Mouse (Mus musculus) liver, embryonic 11.5 days (tissue): ENCODE measurements around the gene Aip. TPM values are rescaled to one million over a fixed set of nuclear protein-coding genes. Genes with fewer than 3 reads are reported as not detected.

ENCODE experiments used
- ATAC-seq: fragments of 200-750 bp; cut with Nextera tagmentation; replicated peaks from 2 replicates; pipeline ENCODE4 v1.8.0; 2017; ENCODE audit warnings: moderate number of reproducible peaks, mild to moderate bottlenecking, moderate TSS enrichment, moderate library complexity; ENCODE audit not compliant: low FRiP score
- DNase-seq: peaks from one replicate; pipeline ENCODE4 v3.0.0-alpha.2; 2017; ENCODE audit warnings: low spot score
- H3K27ac ChIP-seq: fragments of 300-500 bp; sonication (generic); 2 replicates; pipeline ENCODE4 v1.5.1; 2014; ENCODE audit warnings: mild to moderate bottlenecking, low read depth, low read length, control low read depth
- H3K27me3 ChIP-seq: fragments of 300-500 bp; sonication (generic); replicated peaks from 2 replicates; pipeline ENCODE4 v1.6.1; 2014; ENCODE audit warnings: low read length, mixed read lengths; ENCODE audit not compliant: control insufficient read depth, insufficient read depth
- H3K36me3 ChIP-seq: fragments of 300-500 bp; sonication (generic); 2 replicates; pipeline ENCODE4 v1.6.1; 2014; ENCODE audit warnings: mild to moderate bottlenecking, low read length, moderate library complexity, mixed read lengths; ENCODE audit not compliant: control insufficient read depth, insufficient read depth
- H3K4me1 ChIP-seq: fragments of 300-500 bp; sonication (generic); replicated peaks from 2 replicates; pipeline ENCODE4 v1.6.1; 2014; ENCODE audit warnings: low read length, mixed read lengths; ENCODE audit not compliant: control insufficient read depth, insufficient read depth
- H3K4me2 ChIP-seq: fragments of 300-500 bp; sonication (generic); 2 replicates; pipeline ENCODE4 v1.6.1; 2014; ENCODE audit warnings: mild to moderate bottlenecking, control low read depth, moderate library complexity
- H3K4me3 ChIP-seq: fragments of 300-500 bp; sonication (generic); 2 replicates; pipeline ENCODE4 v1.5.1; 2014; ENCODE audit warnings: low read depth, low read length, control low read depth
- H3K9ac ChIP-seq: fragments of 300-500 bp; sonication (generic); 2 replicates; pipeline ENCODE4 v1.6.1; 2014; ENCODE audit warnings: low read depth, low read length, control low read depth
- H3K9me3 ChIP-seq: fragments of 300-500 bp; sonication (generic); 2 replicates; pipeline ENCODE4 v1.6.1; 2016; ENCODE audit warnings: low read length, inconsistent platforms, mixed read lengths; ENCODE audit not compliant: control insufficient read depth
- WGBS: fragments of 180-500 bp; shearing (Covaris S2); extraction: QIAGEN DNeasy Blood & Tissue Kit; methylation state at CpG from one replicate; pipeline ENCODE4 v1.1.7; 2014; 5-methylcytosine and 5-hydroxymethylcytosine counted together
- polyA plus RNA-seq: library from polyadenylated mRNA; unstranded; fragments of >200 nt; fragmentation: Nextera tagmentation; extraction: Ambion mirVana; gene quantifications from 2 replicates; pipeline ENCODE4 v1.2.1, GENCODE M21; 2014

The Aip gene
- polyA plus RNA-seq, 1 experiment from 2014 or later: 56.2 TPM

GRCm38 (mm10) chr19:4098426-4098825 lies 27.2 kb downstream of the Aip start:
- H3K4me2 ChIP-seq: peak overlapping the region; percentile 93
- H3K4me1 ChIP-seq: peaks cover 31% of the 10 kb centered on the region
- DNase-seq (no peak), ATAC-seq (no peak)
- H3K27ac ChIP-seq: no peak overlapping the region
- peak overlapping the region; percentile 58 for H3K4me3 ChIP-seq
- no peaks in the 10 kb centered on the region for H3K36me3 ChIP-seq
- peaks cover 22% of the 10 kb centered on the region for H3K27me3 ChIP-seq
- WGBS: 87% methylated on average over 13 of the region's 13 CpGs
- no peaks in the 10 kb centered on the region for H3K9me3 ChIP-seq
- no peak overlapping the region for H3K9ac ChIP-seq

- ATAC-seq: peak; percentile 69
- Histone ChIP-seq H3K4me3 (peak overlapping the region; percentile 58), H3K4me1 (peaks cover 31% of the 10 kb centered on the region), H3K36me3 (no peaks in the 10 kb centered on the region), H3K27ac (peak overlapping the region; percentile 84), H3K27me3 (peaks cover 22% of the 10 kb centered on the region), H3K9me3 (no peaks in the 10 kb centered on the region), H3K4me2 (peak overlapping the region; percentile 93), H3K9ac (peak overlapping the region; percentile 62)
- 2% methylated on average over 21 of the region's 21 CpGs for WGBS
- DNase-seq: no peak
These were observed 28.2 kb downstream of the Aip start for GRCm38 (mm10) chr19:4097441-4097825.

GRCm38 (mm10) chr19:4096642-4097440 lies 28.8 kb downstream of the Aip start, which contains the start of gene Cdk2ap2:
TSS of gene Cdk2ap2 (plus strand) at chr19:4097182.
- ATAC-seq: peak; percentile 92
- Histone ChIP-seq H3K4me1 (peaks cover 31% of the 10 kb centered on the region), H3K4me2 (peak within 1 kb of the TSS; percentile 93), H3K9me3 (no peaks in the 10 kb centered on the region), H3K4me3 (peak within 1 kb of the TSS; percentile 58), H3K9ac (peak within 1 kb of the TSS; percentile 69), H3K27me3 (peaks cover 18% of the 10 kb centered on the region), H3K27ac (peak within 1 kb of the TSS; percentile 84), H3K36me3 (no peaks in the 10 kb centered on the region)
- WGBS: under 1% methylated on average over 65 of the region's 65 CpGs
- peak; percentile 100 for DNase-seq

GRCm38 (mm10) chr19:4095802-4096201 lies 29.9 kb downstream of the Aip start:
- WGBS: 69% methylated on average over 3 of the region's 3 CpGs
- no peak overlapping the region for H3K4me3 ChIP-seq
- no peak for ATAC-seq
- no peak overlapping the region for H3K27ac ChIP-seq
- no peak overlapping the region for H3K9ac ChIP-seq
- peaks cover 8% of the 10 kb centered on the region for H3K27me3 ChIP-seq
- H3K36me3 ChIP-seq: no peaks in the 10 kb centered on the region
- peak overlapping the region; percentile 93 for H3K4me2 ChIP-seq
- no peak for DNase-seq
- H3K4me1 ChIP-seq: peaks cover 28% of the 10 kb centered on the region
- no peaks in the 10 kb centered on the region for H3K9me3 ChIP-seq

GRCm38 (mm10) chr19:4094774-4095303 lies 30.8 kb downstream of the Aip start:
- no peak for DNase-seq
- Histone ChIP-seq H3K4me3 (no peak overlapping the region), H3K4me1 (peaks cover 22% of the 10 kb centered on the region), H3K27me3 (no peaks in the 10 kb centered on the region), H3K36me3 (no peaks in the 10 kb centered on the region), H3K27ac (no peak overlapping the region), H3K9me3 (no peaks in the 10 kb centered on the region), H3K4me2 (no peak overlapping the region), H3K9ac (no peak overlapping the region)
- WGBS: 73% methylated on average over 5 of the region's 5 CpGs
- ATAC-seq: no peak

- no peak overlapping the region for H3K4me2 ChIP-seq
- no peak for ATAC-seq
- no peak overlapping the region for H3K27ac ChIP-seq
- no peaks in the 10 kb centered on the region for H3K27me3 ChIP-seq
- 73% methylated on average over 3 of the region's 3 CpGs for WGBS
- H3K4me1 ChIP-seq: peaks cover 18% of the 10 kb centered on the region
- H3K36me3 ChIP-seq: no peaks in the 10 kb centered on the region
- H3K4me3 ChIP-seq: no peak overlapping the region
- H3K9me3 ChIP-seq: no peaks in the 10 kb centered on the region
- H3K9ac ChIP-seq: no peak overlapping the region
- no peak for DNase-seq
These were observed 31.3 kb downstream of the Aip start for GRCm38 (mm10) chr19:4094348-4094747.

- H3K4me2 ChIP-seq: no peak overlapping the region
- H3K9ac ChIP-seq: no peak overlapping the region
- peaks cover 12% of the 10 kb centered on the region for H3K4me1 ChIP-seq
- no peak overlapping the region for H3K4me3 ChIP-seq
- no peaks in the 10 kb centered on the region for H3K27me3 ChIP-seq
- no peak overlapping the region for H3K27ac ChIP-seq
- no peaks in the 10 kb centered on the region for H3K9me3 ChIP-seq
- no peak for ATAC-seq
- 78% methylated on average over 7 of the region's 7 CpGs for WGBS
- DNase-seq: no peak
- H3K36me3 ChIP-seq: no peaks in the 10 kb centered on the region
These were observed 31.9 kb downstream of the Aip start for GRCm38 (mm10) chr19:4093772-4094171.

GRCm38 (mm10) chr19:4092750-4093149 lies 32.9 kb downstream of the Aip start:
- WGBS: 67% methylated on average over 3 of the region's 3 CpGs
- Histone ChIP-seq H3K9ac (no peak overlapping the region), H3K4me2 (no peak overlapping the region), H3K36me3 (no peaks in the 10 kb centered on the region), H3K27me3 (no peaks in the 10 kb centered on the region), H3K27ac (no peak overlapping the region), H3K4me3 (no peak overlapping the region), H3K4me1 (peaks cover 2% of the 10 kb centered on the region), H3K9me3 (no peaks in the 10 kb centered on the region)
- ATAC-seq: no peak
- DNase-seq: no peak

GRCm38 (mm10) chr19:4091383-4091782 lies 34.3 kb downstream of the Aip start:
- H3K9ac ChIP-seq: no peak overlapping the region
- no peak overlapping the region for H3K4me2 ChIP-seq
- no peak for DNase-seq
- no peaks in the 10 kb centered on the region for H3K36me3 ChIP-seq
- no peaks in the 10 kb centered on the region for H3K9me3 ChIP-seq
- no peak overlapping the region for H3K27ac ChIP-seq
- no peaks in the 10 kb centered on the region; the same call in 1 of the 2 replicates for H3K4me1 ChIP-seq
- 40% methylated on average over 2 of the region's 2 CpGs for WGBS
- ATAC-seq: no peak
- no peaks in the 10 kb centered on the region for H3K27me3 ChIP-seq
- H3K4me3 ChIP-seq: no peak overlapping the region
